Mouse (Mus musculus): ENCODE data around the gene Pde4d. TPM values are rescaled to one million over a fixed set of nuclear protein-coding genes. Genes with fewer than 3 reads are reported as not detected.

The Pde4d gene
- polyA plus RNA-seq, 1 experiment from 2014 or later = 13.0 TPM

- TF ChIP-seq EP300 (optimal IDR thresholded peaks at IDR 0.05) (no peak), CTCF (IDR thresholded peaks at IDR 0.05; ENCODE audit: low read depth) (no peak)
- Histone ChIP-seq H3K27me3 (ENCODE audit: control insufficient read depth, insufficient read depth, low read length) (no peaks in the 10 kb centered on the region), H3K36me3 (ENCODE audit: control insufficient read depth, insufficient read depth, low read length) (no peaks in the 10 kb centered on the region), H3K9ac (ENCODE audit: low read length) (no peak overlapping the region), H3K4me2 (replicated peaks; ENCODE audit: low read depth) (no peak overlapping the region), H3K9me3 (ENCODE audit: control insufficient read depth, low read length) (no peaks in the 10 kb centered on the region), H3K4me3 (ENCODE audit: low read depth, low read length) (no peak overlapping the region), H3K4me1 (replicated peaks; ENCODE audit: control insufficient read depth, insufficient read depth) (no peaks in the 10 kb centered on the region; the same call in 1 of the 2 replicates), H3K27ac (replicated peaks) (no peak overlapping the region)
- ATAC-seq (ENCODE audit: low FRiP score, low TSS enrichment) = no peak
- DNase-seq (ENCODE audit: low spot score) = no peak
- 78% methylated on average over 10 of the region's 10 CpGs for WGBS
These were observed 1186.3 kb downstream of the Pde4d start for GRCm38 (mm10) chr13:109635901-109636520.

GRCm38 (mm10) chr13:109638273-109638672 lies 1188.5 kb downstream of the Pde4d start:
- no peak for TF ChIP-seq CTCF (IDR thresholded peaks at IDR 0.05; ENCODE audit: low read depth)
- no peak for TF ChIP-seq EP300 (optimal IDR thresholded peaks at IDR 0.05)
- DNase-seq (ENCODE audit: low spot score) (no peak), ATAC-seq (ENCODE audit: low FRiP score, low TSS enrichment) (no peak)
- H3K9me3 ChIP-seq (ENCODE audit: control insufficient read depth, low read length) = no peaks in the 10 kb centered on the region
- H3K9ac ChIP-seq (ENCODE audit: low read length) = no peak overlapping the region
- H3K36me3 ChIP-seq (ENCODE audit: control insufficient read depth, insufficient read depth, low read length) = no peaks in the 10 kb centered on the region
- H3K4me1 ChIP-seq (replicated peaks; ENCODE audit: control insufficient read depth, insufficient read depth) = 0 out of 2 replicates have a peak, but pooled peaks cover 2% of the 10 kb centered on the region
- no peak overlapping the region for H3K4me3 ChIP-seq (ENCODE audit: low read depth, low read length)
- H3K4me2 ChIP-seq (replicated peaks; ENCODE audit: low read depth) = no peak overlapping the region
- no peaks in the 10 kb centered on the region for H3K27me3 ChIP-seq (ENCODE audit: control insufficient read depth, insufficient read depth, low read length)
- H3K27ac ChIP-seq (replicated peaks) = no peak overlapping the region

- DNase-seq (ENCODE audit: low spot score) (no peak), ATAC-seq (ENCODE audit: low FRiP score, low TSS enrichment) (no peak)
- Histone ChIP-seq H3K9me3 (ENCODE audit: control insufficient read depth, low read length) (no peaks in the 10 kb centered on the region), H3K4me1 (replicated peaks; ENCODE audit: control insufficient read depth, insufficient read depth) (0 out of 2 replicates have a peak, but pooled peaks cover 2% of the 10 kb centered on the region), H3K4me3 (ENCODE audit: low read depth, low read length) (no peak overlapping the region), H3K9ac (ENCODE audit: low read length) (no peak overlapping the region), H3K27ac (replicated peaks) (no peak overlapping the region), H3K36me3 (ENCODE audit: control insufficient read depth, insufficient read depth, low read length) (no peaks in the 10 kb centered on the region), H3K4me2 (replicated peaks; ENCODE audit: low read depth) (no peak overlapping the region), H3K27me3 (ENCODE audit: control insufficient read depth, insufficient read depth, low read length) (no peaks in the 10 kb centered on the region)
- 42% methylated on average over 6 of the region's 6 CpGs for whole genome bisulfite sequencing
- TF ChIP-seq CTCF (IDR thresholded peaks at IDR 0.05; ENCODE audit: low read depth) = no peak
- no peak for TF ChIP-seq EP300 (optimal IDR thresholded peaks at IDR 0.05)
These were observed 1189.5 kb downstream of the Pde4d start for GRCm38 (mm10) chr13:109639286-109639685.

GRCm38 (mm10) chr13:109641562-109641961 lies 1191.8 kb downstream of the Pde4d start:
- no peak for ATAC-seq (ENCODE audit: low FRiP score, low TSS enrichment)
- no peaks in the 10 kb centered on the region for H3K9me3 ChIP-seq (ENCODE audit: control insufficient read depth, low read length)
- H3K4me3 ChIP-seq (ENCODE audit: low read depth, low read length) = no peak overlapping the region
- H3K36me3 ChIP-seq (ENCODE audit: control insufficient read depth, insufficient read depth, low read length) = no peaks in the 10 kb centered on the region
- no peak overlapping the region for H3K4me2 ChIP-seq (replicated peaks; ENCODE audit: low read depth)
- H3K4me1 ChIP-seq (replicated peaks; ENCODE audit: control insufficient read depth, insufficient read depth) = 0 out of 2 replicates have a peak, but pooled peaks cover 2% of the 10 kb centered on the region
- H3K9ac ChIP-seq (ENCODE audit: low read length) = no peak overlapping the region
- 56% methylated on average over 6 of the region's 6 CpGs for WGBS
- H3K27ac ChIP-seq (replicated peaks) = 0 out of 2 replicates have a peak overlapping the region, but pooled peaks have one; percentile 13
- no peak for DNase-seq (ENCODE audit: low spot score)
- TF ChIP-seq CTCF (IDR thresholded peaks at IDR 0.05; ENCODE audit: low read depth) (no peak), EP300 (optimal IDR thresholded peaks at IDR 0.05) (no peak)
- no peaks in the 10 kb centered on the region for H3K27me3 ChIP-seq (ENCODE audit: control insufficient read depth, insufficient read depth, low read length)

- Histone ChIP-seq H3K9ac (ENCODE audit: low read length) (no peak overlapping the region), H3K4me3 (ENCODE audit: low read depth, low read length) (no peak overlapping the region), H3K4me1 (replicated peaks; ENCODE audit: control insufficient read depth, insufficient read depth) (0 out of 2 replicates have a peak, but pooled peaks cover 2% of the 10 kb centered on the region), H3K27me3 (ENCODE audit: control insufficient read depth, insufficient read depth, low read length) (no peaks in the 10 kb centered on the region), H3K27ac (replicated peaks) (no peak overlapping the region), H3K4me2 (replicated peaks; ENCODE audit: low read depth) (no peak overlapping the region), H3K9me3 (ENCODE audit: control insufficient read depth, low read length) (no peaks in the 10 kb centered on the region), H3K36me3 (ENCODE audit: control insufficient read depth, insufficient read depth, low read length) (no peaks in the 10 kb centered on the region)
- ATAC-seq (ENCODE audit: low FRiP score, low TSS enrichment) (no peak), DNase-seq (ENCODE audit: low spot score) (no peak)
- 82% methylated on average over 3 of the region's 3 CpGs for WGBS
- TF ChIP-seq CTCF (IDR thresholded peaks at IDR 0.05; ENCODE audit: low read depth) = no peak
These were observed 1193.7 kb downstream of the Pde4d start for GRCm38 (mm10) chr13:109643419-109643818.

GRCm38 (mm10) chr13:109644086-109644485 lies 1194.3 kb downstream of the Pde4d start:
- Histone ChIP-seq H3K4me3 (ENCODE audit: low read depth, low read length) (no peak overlapping the region), H3K27ac (replicated peaks) (no peak overlapping the region), H3K9ac (ENCODE audit: low read length) (no peak overlapping the region), H3K36me3 (ENCODE audit: control insufficient read depth, insufficient read depth, low read length) (no peaks in the 10 kb centered on the region), H3K4me2 (replicated peaks; ENCODE audit: low read depth) (no peak overlapping the region), H3K27me3 (ENCODE audit: control insufficient read depth, insufficient read depth, low read length) (no peaks in the 10 kb centered on the region), H3K4me1 (replicated peaks; ENCODE audit: control insufficient read depth, insufficient read depth) (0 out of 2 replicates have a peak, but pooled peaks cover 2% of the 10 kb centered on the region), H3K9me3 (ENCODE audit: control insufficient read depth, low read length) (no peaks in the 10 kb centered on the region)
- DNase-seq (ENCODE audit: low spot score) (no peak), ATAC-seq (ENCODE audit: low FRiP score, low TSS enrichment) (no peak)
- TF ChIP-seq EP300 (optimal IDR thresholded peaks at IDR 0.05) (no peak), CTCF (IDR thresholded peaks at IDR 0.05; ENCODE audit: low read depth) (no peak)
- 71% methylated on average over 2 of the region's 2 CpGs for whole genome bisulfite sequencing

All from stomach, postnatal 0 days (tissue).